Mouse (Mus musculus) spleen, adult 2 months (tissue): ENCODE results near the gene Gm11639.

Source experiments
- CTCF ChIP-seq: fragments of 200-500 bp; IDR thresholded peaks from 2 replicates; pipeline ENCODE4 v1.5.1; 2011; ENCODE audit warnings: mild to moderate bottlenecking, inconsistent platforms; ENCODE audit not compliant: insufficient read depth, insufficient read length, insufficient replicate concordance; ENCODE audit errors: extremely low read depth
- POLR2A ChIP-seq: fragments of 200-500 bp; IDR thresholded peaks from 2 replicates; pipeline ENCODE4 v1.6.1; 2011; ENCODE audit warnings: low read depth, low read length, inconsistent platforms

DNA sequence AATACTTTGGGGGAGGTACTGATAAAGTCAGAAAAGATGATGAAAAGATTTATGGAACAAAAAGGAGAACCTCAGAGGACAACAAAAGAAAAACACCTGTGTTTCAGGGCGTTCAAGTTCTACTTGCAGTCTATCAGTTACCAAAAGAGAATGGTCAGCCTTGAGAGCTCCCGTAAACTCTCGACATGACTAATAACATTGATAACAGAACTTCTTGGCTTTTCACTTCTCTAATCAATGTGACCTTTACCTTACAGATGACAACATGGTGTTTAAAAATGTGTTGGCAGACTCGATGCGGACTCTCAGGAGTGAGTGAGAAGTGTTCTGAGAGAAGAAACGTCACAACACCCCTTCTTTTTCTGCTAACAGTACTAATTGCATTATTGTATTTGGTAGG lies 344.7 kb downstream of the Gm11639 start:
- TF ChIP-seq CTCF (no peak), POLR2A (no peak)
